Mouse (Mus musculus) thymus, postnatal 10 days (tissue): ENCODE data around the gene Trp53i11.

Experiments used
- DNase-seq, 2 experiments: peaks; one replicate each; pipeline ENCODE4 v3.0.0; 2021; ENCODE audit warnings: low spot score in 2 of 2

The Trp53i11 gene

GRCm38 (mm10) chr2:93171929-93172328, 15.4 kb upstream of the Trp53i11 start:
- DNase-seq = no peak

GRCm38 (mm10) chr2:93172460-93172859, 14.9 kb upstream of the Trp53i11 start:
- no peak for DNase-seq

GRCm38 (mm10) chr2:93174159-93174558, 13.2 kb upstream of the Trp53i11 start:
- no peak for DNase-seq

GRCm38 (mm10) chr2:93175278-93175677, 12.1 kb upstream of the Trp53i11 start:
- DNase-seq = no peak

- no peak for DNase-seq
These were observed 11.6 kb upstream of the Trp53i11 start for GRCm38 (mm10) chr2:93175721-93176120.

GRCm38 (mm10) chr2:93176193-93176798, 11.1 kb upstream of the Trp53i11 start:
- peak in 1 of 2 experiments; percentile 16 for DNase-seq

GRCm38 (mm10) chr2:93176871-93177667, 10.3 kb upstream of the Trp53i11 start:
- peak; percentile 90 to 93 for DNase-seq

- peak in 1 of 2 experiments; percentile 13 for DNase-seq
These were observed 9.6 kb upstream of the Trp53i11 start for GRCm38 (mm10) chr2:93177668-93178312.

GRCm38 (mm10) chr2:93178313-93178677, 9.1 kb upstream of the Trp53i11 start:
- no peak for DNase-seq

GRCm38 (mm10) chr2:93179603-93180002, 7.7 kb upstream of the Trp53i11 start:
- no peak for DNase-seq

GRCm38 (mm10) chr2:93180077-93180844, 7.1 kb upstream of the Trp53i11 start:
- peak; percentile 14 to 28 for DNase-seq

- DNase-seq = no peak
These were observed 4.5 kb upstream of the Trp53i11 start for GRCm38 (mm10) chr2:93182859-93183258.

- peak in 1 of 2 experiments; percentile 61 for DNase-seq
These were observed 842 bp downstream of the Trp53i11 start for GRCm38 (mm10) chr2:93188020-93188760.

GRCm38 (mm10) chr2:93188761-93189458, 1.6 kb downstream of the Trp53i11 start:
- DNase-seq = peak; percentile 60 to 63

GRCm38 (mm10) chr2:93190771-93191487, 3.6 kb downstream of the Trp53i11 start:
- peak; percentile 33 to 44 for DNase-seq

GRCm38 (mm10) chr2:93191488-93192181, 4.3 kb downstream of the Trp53i11 start:
- DNase-seq = peak; percentile 18 to 36

- DNase-seq = peak; percentile 72 to 77
These were observed 4.8 kb downstream of the Trp53i11 start for GRCm38 (mm10) chr2:93192182-93192560.

GRCm38 (mm10) chr2:93192671-93193080, 5.3 kb downstream of the Trp53i11 start:
- DNase-seq = peak; percentile 93 to 96

- DNase-seq = peak; percentile 29 to 40
These were observed 6.5 kb downstream of the Trp53i11 start for GRCm38 (mm10) chr2:93193806-93194205.
